Mouse (Mus musculus) CH12F3 (cell line): ENCODE measurements around the gene Crygs.
"Not testable (repeated sequence)": the region's sequence is repeated elsewhere in the genome, so short reads cannot be mapped to it uniquely, and the experiment has no call there.

Source experiments
- in situ Hi-C: fragments of 300-500 bp; cut with MboI; formaldehyde crosslinking; loops from 2 replicates; pipeline ENCODE4 v1.14.3; 2020; ENCODE audit warnings: low sequenced_read_pairs

Gene Crygs

GRCm38 (mm10) chr16:22791235-22791634, 20.1 kb downstream of the Crygs start:
- in situ Hi-C loops: no loop called here

GRCm38 (mm10) chr16:22789908-22790367, 21.4 kb downstream of the Crygs start:
- in situ Hi-C loops: no loop called here

GRCm38 (mm10) chr16:22782686-22783085, 28.7 kb downstream of the Crygs start:
- in situ Hi-C loops: no loop called here

GRCm38 (mm10) chr16:22779228-22779835, 32.0 kb downstream of the Crygs start:
- in situ Hi-C loops: no loop called here

- in situ Hi-C loops: not testable (repeated sequence)
Measured at GRCm38 (mm10) chr16:22778296-22778695, 33.1 kb downstream of the Crygs start.

GRCm38 (mm10) chr16:22775471-22775985, 35.8 kb downstream of the Crygs start:
- in situ Hi-C loops: no loop called here

GRCm38 (mm10) chr16:22768661-22769060, 42.7 kb downstream of the Crygs start:
- in situ Hi-C loops: no loop called here

- in situ Hi-C loops: no loop called here
Measured at GRCm38 (mm10) chr16:22767405-22767804, 44.0 kb downstream of the Crygs start.

GRCm38 (mm10) chr16:22766738-22767211, 44.6 kb downstream of the Crygs start:
- in situ Hi-C loops: no loop called here

- in situ Hi-C loops: no loop called here
Measured at GRCm38 (mm10) chr16:22765531-22765930, 45.8 kb downstream of the Crygs start.
